Mouse (Mus musculus): Measurements from ENCODE around the gene Hspa12b.

DNA sequence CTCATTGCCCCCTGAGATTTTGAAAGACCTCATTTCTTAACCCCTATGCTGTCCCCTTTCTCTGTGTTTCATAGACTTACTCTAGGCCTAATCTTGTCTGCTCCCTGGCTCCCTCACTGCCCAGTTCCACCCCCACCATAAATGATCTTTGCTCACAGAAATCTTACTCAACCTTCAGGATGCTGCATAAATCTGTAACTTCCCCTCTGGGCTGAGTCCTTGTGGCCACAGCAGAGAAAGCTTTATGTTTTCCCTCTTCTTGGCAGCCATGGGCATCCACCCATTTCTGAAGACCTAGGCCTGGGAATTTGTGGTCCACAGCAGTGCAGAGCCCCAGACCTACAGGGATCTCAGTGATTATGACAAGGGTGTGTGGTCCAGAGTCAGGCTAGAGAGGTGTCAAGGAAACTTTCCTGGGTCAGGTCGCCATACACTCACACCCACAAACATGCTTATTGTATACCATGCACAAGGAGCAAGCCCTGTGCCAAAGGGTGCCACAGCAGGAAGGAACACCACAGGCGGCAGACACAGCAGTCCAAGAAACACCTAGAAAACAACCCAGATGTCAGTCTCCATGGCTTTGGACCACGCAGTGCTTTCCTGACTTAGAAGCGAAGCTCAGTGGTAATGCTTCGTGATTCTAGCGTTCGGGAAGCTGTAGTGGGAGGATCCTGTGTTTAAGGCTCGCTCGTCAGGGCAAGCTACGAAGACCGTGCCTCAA, 40.3 kb upstream of the Hspa12b start, which contains the start of gene Siglec1:
- TF ChIP-seq POLR2A (IDR thresholded peaks at IDR 0.05; ENCODE audit: low read depth, low read length) = no peak
- TF ChIP-seq CTCF (IDR thresholded peaks at IDR 0.05; ENCODE audit: borderline replicate concordance, insufficient read depth, low read length) = no peak
